Mouse (Mus musculus): ENCODE measurements around the gene Rtn4rl1.

DNA sequence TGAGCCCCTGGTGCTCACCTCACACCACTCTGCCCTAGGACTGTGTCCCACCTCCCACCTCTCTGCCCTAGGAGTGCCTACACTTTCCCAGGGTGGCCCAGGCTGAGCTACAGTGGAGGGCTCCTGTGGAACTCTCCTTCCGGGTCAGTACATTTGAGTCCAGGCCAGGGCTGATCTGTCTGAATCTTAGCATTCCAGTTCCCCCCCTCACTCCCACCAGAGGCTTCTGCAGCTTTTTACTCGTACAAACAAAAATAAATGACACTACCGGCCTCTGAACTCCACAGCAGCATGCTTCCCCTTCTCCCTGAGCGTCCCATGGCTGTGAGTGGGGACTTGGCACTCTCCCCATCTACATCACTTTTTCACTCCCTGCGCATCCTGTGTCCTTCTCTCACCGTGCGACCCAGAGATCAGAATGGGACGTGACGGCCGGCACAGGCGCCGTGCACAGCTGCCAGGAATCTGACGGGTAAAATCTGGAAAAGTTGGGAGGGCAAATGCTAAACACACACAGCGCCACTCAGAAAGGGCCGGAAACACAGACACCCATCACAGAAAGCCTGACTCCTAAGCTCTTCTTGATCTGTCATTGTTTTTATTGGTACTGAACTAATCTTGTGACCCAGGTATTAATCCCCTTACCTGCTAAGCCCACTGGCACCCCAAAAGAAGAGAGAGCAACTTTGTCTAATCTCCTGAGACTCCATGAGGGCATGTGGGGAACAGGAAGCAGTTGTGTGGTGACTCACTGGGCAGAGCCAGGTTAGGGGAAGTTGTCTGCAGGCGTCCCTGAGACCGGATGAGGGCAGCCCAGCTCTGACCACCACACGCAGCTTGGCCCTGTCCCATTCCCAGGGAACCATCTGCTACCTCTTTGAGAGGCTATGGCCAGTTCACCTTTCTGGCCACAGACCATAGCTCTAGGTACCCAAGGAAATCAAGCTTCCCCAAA lies 40.7 kb upstream of the Rtn4rl1 start:
- TF ChIP-seq POLR2A (IDR thresholded peaks at IDR 0.05; ENCODE audit: low read depth, low read length), result no peak
- TF ChIP-seq CTCF (IDR thresholded peaks at IDR 0.05; ENCODE audit: extremely low read depth, insufficient read depth, insufficient read length, insufficient replicate concordance), result no peak
